Mouse (Mus musculus) embryonic facial prominence, embryonic 13.5 days (tissue): ENCODE results near the gene Ift88. TPM values are rescaled to one million over a fixed set of nuclear protein-coding genes. Genes with fewer than 3 reads are reported as not detected.

Experiments
- ATAC-seq: fragments of 200-750 bp; cut with Nextera tagmentation; 2 replicates; pipeline ENCODE4 v1.8.0; 2017; ENCODE audit warnings: low read depth; ENCODE audit not compliant: insufficient number of reproducible peaks, insufficient read depth, low FRiP score, low TSS enrichment
- H3K27ac ChIP-seq: fragments of 300-500 bp; sonication (generic); 2 replicates; pipeline ENCODE4 v1.5.1; 2015; ENCODE audit warnings: moderate library complexity, mild to moderate bottlenecking, inconsistent platforms
- H3K27me3 ChIP-seq: fragments of 300-500 bp; sonication (generic); 2 replicates; pipeline ENCODE4 v1.6.1; 2015; ENCODE audit warnings: mild to moderate bottlenecking, inconsistent platforms
- H3K36me3 ChIP-seq: fragments of 300-500 bp; sonication (generic); 2 replicates; pipeline ENCODE4 v1.6.1; 2015; ENCODE audit warnings: mild to moderate bottlenecking, inconsistent platforms
- H3K4me1 ChIP-seq: fragments of 300-500 bp; sonication (generic); 2 replicates; pipeline ENCODE4 v1.6.1; 2015; ENCODE audit warnings: inconsistent platforms
- H3K4me2 ChIP-seq: fragments of 300-500 bp; sonication (generic); 2 replicates; pipeline ENCODE4 v1.6.1; 2015; ENCODE audit warnings: moderate library complexity, mild to moderate bottlenecking, inconsistent platforms
- H3K4me3 ChIP-seq: fragments of 300-500 bp; sonication (generic); 2 replicates; pipeline ENCODE4 v1.5.1; 2015; ENCODE audit warnings: mild to moderate bottlenecking, inconsistent platforms
- H3K9ac ChIP-seq: fragments of 300-500 bp; sonication (generic); 2 replicates; pipeline ENCODE4 v1.6.1; 2015; ENCODE audit warnings: mild to moderate bottlenecking, inconsistent platforms
- H3K9me3 ChIP-seq: fragments of 300-500 bp; sonication (generic); 2 replicates; pipeline ENCODE4 v1.6.1; 2016; ENCODE audit warnings: inconsistent platforms
- WGBS: fragments of 180-500 bp; shearing (Covaris S2); methylation state at CpG from one replicate; pipeline ENCODE4 v1.1.7; 2015; ENCODE audit warnings: mixed read lengths; 5-methylcytosine and 5-hydroxymethylcytosine counted together
- polyA plus RNA-seq: library from polyadenylated mRNA; unstranded; fragments of >200 nt; fragmentation: Nextera tagmentation; extraction: Ambion mirVana; gene quantifications from 2 replicates; pipeline ENCODE4 v1.2.1, GENCODE M21; 2015

The Ift88 gene
- 18.4 and 18.7 TPM in 2 replicates for polyA plus RNA-seq

DNA sequence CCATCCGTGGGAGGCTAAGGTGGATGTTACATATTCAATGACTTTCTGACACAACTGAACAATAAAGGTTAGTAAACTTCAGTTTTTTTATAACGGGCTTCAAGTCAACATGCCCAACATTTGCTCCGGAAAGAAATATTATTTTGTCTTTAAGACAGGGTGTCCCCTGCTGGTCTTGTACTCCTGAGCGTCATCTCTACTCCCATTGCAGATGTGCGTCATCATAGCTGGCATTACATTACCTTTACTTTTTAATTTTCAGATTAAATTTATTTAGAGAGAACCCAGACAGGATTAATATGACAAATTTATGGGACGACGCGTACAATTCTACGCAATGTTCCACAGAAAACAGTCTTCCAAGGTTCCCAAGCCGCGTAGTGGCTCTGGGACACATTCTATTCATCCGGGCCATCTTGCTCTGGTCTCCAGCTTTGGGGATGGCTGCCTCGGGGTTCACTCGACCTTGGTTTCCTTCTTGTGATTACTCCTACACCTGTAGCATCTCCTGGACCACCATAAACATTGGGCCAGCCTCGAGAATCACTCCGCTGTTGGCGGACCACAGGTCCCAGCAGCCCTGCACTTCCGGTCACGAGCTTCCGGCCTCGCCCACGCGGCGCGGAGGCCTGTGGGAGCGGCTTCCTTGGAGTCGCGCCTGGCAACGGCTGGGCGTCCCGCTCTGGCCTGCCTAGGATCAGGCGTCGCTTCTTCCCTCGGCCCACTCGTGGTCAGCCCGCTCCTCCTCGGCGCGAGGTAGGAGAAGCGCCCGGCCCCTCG, at the start of gene Ift88:
Gene Ift88, plus strand, starts transcription at position 631 of the 780 bp plus-strand sequence.
- Histone ChIP-seq H3K27me3 (no peaks in the 10 kb centered on the region), H3K27ac (peak within 1 kb of the TSS; percentile 39; the same call in 1 of the 2 replicates), H3K4me2 (peak within 1 kb of the TSS; percentile 73), H3K36me3 (no peaks in the 10 kb centered on the region), H3K4me1 (peaks cover 10% of the 10 kb centered on the region), H3K4me3 (peak within 1 kb of the TSS; percentile 96), H3K9ac (peak within 1 kb of the TSS; percentile 88), H3K9me3 (no peaks in the 10 kb centered on the region)
- WGBS = 4% methylated on average over 42 of the region's 42 CpGs
- peak; percentile 97 for ATAC-seq

DNA sequence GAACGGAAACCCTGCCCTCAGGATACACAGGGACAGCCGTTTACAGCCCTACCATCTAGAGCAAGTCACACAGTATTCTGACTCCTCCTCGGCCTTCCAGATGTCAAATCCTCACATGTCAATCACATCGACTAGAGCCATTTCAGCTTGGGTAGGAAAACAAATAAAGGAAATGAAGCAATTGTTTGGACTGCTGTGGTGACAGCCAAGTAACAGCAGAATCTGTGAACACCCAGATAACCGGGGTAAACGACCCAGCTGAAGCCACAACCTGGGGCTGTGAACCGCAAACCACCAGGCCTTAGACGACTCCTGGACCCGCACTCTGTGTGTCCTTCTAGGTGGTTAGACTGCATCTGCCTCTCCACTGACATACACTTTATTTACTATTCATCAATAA, 48.7 kb upstream of the Ift88 start:
- Histone ChIP-seq H3K4me2 (no peak overlapping the region), H3K27me3 (no peaks in the 10 kb centered on the region), H3K9me3 (no peaks in the 10 kb centered on the region), H3K4me1 (no peaks in the 10 kb centered on the region; the same call in 1 of the 2 replicates), H3K36me3 (no peaks in the 10 kb centered on the region), H3K27ac (no peak overlapping the region), H3K9ac (no peak overlapping the region), H3K4me3 (no peak overlapping the region)
- WGBS = 76% methylated on average over 9 of the region's 9 CpGs
- ATAC-seq = no peak

DNA sequence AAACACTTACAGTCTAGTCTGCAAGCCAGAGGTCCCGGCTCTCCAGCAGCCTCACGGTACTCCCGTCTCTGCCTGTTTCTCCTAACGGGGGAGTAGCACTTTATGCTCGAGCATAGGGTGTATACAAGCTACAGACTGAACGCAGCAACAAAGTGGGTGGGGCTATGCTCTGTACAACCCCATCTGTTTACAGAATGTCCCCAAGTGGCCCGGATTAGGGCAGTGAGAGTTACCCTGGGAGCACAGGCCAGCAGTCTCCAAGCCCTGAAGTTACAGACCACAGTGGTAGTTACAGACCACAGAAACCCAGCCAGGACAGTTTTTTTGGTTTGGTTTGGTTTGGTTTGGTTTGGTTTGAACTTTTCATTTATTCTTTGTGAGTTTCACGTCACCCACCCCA, 47.8 kb upstream of the Ift88 start:
- Histone ChIP-seq H3K9me3 (no peaks in the 10 kb centered on the region), H3K4me2 (no peak overlapping the region), H3K27ac (no peak overlapping the region), H3K27me3 (no peaks in the 10 kb centered on the region), H3K4me1 (no peaks in the 10 kb centered on the region; the same call in 1 of the 2 replicates), H3K9ac (no peak overlapping the region), H3K4me3 (no peak overlapping the region), H3K36me3 (no peaks in the 10 kb centered on the region)
- ATAC-seq = no peak
- WGBS = 71% methylated on average over 8 of the region's 8 CpGs

DNA sequence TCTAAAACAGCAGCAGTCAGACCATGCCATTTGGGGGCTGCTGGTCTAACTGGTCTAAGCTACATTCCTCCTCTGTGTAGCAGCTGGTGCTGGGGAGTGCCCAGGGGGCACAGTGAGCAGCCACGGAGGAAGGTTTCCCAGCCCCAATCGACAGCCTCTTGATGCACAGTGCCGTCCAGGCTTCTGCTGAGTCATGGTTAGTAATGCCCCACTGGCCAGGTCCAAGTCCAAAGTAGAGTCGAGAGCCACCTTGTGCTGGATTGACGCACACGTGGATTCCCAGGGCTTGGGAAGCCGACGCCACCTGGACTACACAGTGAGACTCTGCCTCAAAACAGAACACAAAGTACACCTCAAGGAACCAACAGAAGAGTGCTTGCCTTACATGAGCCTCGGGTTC, 46.9 kb upstream of the Ift88 start:
- 76% methylated on average over 9 of the region's 9 CpGs for WGBS
- no peak overlapping the region for H3K4me2 ChIP-seq
- ATAC-seq = no peak

DNA sequence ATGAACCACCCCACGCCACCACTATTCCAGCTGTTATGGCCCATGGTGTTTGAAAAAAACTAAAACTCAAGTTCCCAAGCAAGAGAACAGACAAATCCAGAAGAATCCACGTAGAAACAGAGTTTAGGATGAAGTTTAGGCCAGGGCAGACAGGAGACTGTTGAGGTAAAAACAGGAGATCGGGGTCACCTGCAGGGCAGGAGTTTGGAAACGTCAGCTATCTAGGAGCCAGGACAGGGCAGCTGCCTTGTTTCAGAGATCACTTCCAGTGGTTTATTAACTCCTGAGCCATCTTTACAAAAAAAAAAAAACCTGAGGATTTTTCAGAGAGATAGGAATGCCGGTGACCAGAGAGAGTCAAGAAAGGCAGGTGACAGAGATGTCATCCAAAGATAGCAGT, 46.3 kb upstream of the Ift88 start:
- no peaks in the 10 kb centered on the region for H3K36me3 ChIP-seq
- no peak overlapping the region for H3K27ac ChIP-seq
- no peaks in the 10 kb centered on the region for H3K9me3 ChIP-seq
- no peak for ATAC-seq
- H3K4me3 ChIP-seq = no peak overlapping the region
- H3K27me3 ChIP-seq = no peaks in the 10 kb centered on the region
- no peaks in the 10 kb centered on the region; the same call in 1 of the 2 replicates for H3K4me1 ChIP-seq
- 79% methylated on average over 5 of the region's 5 CpGs for WGBS
- no peak overlapping the region for H3K9ac ChIP-seq
- no peak overlapping the region for H3K4me2 ChIP-seq

More for the DNA sequence above, 46.9 kb upstream of the Ift88 start:
- Histone ChIP-seq H3K9me3 (no peaks in the 10 kb centered on the region), H3K36me3 (no peaks in the 10 kb centered on the region), H3K27me3 (no peaks in the 10 kb centered on the region), H3K27ac (no peak overlapping the region), H3K4me1 (no peaks in the 10 kb centered on the region; the same call in 1 of the 2 replicates), H3K9ac (no peak overlapping the region), H3K4me3 (no peak overlapping the region)

DNA sequence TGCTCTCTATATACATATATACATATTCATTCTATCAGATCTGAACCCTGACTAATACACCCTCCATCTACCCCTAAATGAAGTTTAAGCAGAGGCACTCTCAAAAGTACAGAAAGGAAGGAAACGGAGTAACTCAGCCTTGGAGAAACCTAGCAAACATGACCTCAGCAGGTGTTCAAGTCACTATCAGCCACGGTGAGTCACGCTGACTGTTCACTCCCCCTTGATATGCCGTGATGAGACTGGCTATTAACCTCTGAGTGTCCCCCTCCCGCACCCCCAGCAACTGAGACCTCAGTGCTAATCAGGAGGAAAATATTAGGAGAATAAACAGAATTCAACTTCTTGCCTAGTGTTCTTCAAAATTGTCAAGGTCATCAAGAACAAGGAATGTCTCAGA, 38.2 kb upstream of the Ift88 start:
- no peaks in the 10 kb centered on the region for H3K27me3 ChIP-seq
- peaks cover 8% of the 10 kb centered on the region; the same call in 1 of the 2 replicates for H3K4me1 ChIP-seq
- no peaks in the 10 kb centered on the region for H3K9me3 ChIP-seq
- ATAC-seq = no peak
- H3K4me2 ChIP-seq = no peak overlapping the region
- H3K36me3 ChIP-seq = no peaks in the 10 kb centered on the region
- WGBS = 87% methylated on average over 5 of the region's 5 CpGs
- H3K9ac ChIP-seq = no peak overlapping the region
- H3K4me3 ChIP-seq = no peak overlapping the region
- H3K27ac ChIP-seq = no peak overlapping the region

DNA sequence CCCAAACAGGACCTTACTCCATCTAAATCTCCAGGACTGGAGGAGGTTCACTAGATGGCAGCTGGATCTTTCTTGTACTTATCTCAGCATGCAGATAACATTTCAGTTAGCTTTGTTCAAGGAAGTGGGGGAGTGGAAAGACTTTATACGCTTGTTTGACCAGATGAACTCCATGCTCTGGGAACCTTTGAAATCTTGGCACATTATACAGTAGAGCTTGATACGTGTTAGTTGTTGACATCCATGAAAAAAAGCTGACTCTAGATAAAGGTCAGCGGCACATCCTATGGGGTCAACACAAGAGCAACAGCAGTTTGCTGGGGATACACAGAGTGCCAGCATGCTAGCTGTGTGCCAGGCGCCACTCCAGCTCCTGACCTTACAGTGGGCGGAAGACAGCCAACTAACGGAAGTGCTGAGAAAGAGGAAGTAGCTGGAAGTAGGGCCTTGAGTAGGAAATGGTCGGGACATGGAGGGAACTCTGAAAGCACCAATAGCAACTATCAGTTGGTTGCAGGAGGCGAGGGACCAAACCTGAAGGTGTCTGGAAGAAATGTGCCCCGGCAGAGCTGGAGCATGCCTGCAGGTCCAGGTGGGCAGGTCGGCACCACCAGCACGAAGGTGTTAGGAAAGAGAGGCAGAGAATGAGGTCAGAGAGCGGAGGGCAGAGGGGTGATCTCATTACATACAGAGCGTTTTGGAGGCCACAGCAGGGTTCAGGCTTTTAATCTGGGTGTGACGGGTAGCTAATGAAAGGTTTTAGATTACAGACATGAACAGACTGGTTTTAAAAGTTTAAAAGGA, 36.9 kb upstream of the Ift88 start:
- 53% methylated on average over 14 of the region's 14 CpGs for WGBS
- Histone ChIP-seq H3K9ac (no peak overlapping the region), H3K27ac (peak overlapping the region; percentile 22; the same call in 1 of the 2 replicates), H3K9me3 (no peaks in the 10 kb centered on the region), H3K4me2 (no peak overlapping the region), H3K36me3 (no peaks in the 10 kb centered on the region), H3K4me3 (no peak overlapping the region), H3K27me3 (no peaks in the 10 kb centered on the region), H3K4me1 (peaks cover 8% of the 10 kb centered on the region; the same call in 1 of the 2 replicates)
- 0 out of 2 replicates have a peak, but pooled peaks have one; percentile 20 for ATAC-seq

DNA sequence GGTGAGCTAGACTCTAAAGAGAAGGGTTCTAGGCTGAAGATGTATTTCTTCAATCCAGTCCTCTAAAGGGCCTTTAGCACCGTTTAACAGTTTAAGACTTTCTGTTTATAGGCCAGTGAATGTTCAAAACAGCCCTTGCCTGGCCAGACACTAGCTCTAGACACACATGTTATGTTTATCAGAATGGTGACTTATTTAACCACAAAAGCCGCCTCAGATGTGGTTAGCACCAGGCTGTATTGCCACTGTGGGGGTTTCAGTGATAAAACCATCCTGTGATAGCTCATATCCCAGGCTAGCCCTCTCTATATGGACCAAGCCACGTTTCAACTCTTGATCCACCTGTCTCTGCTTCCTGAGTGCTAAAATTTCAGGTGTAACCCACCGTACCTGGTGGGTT, 32.2 kb upstream of the Ift88 start:
- no peak overlapping the region for H3K4me2 ChIP-seq
- 82% methylated on average over 4 of the region's 4 CpGs for WGBS

DNA sequence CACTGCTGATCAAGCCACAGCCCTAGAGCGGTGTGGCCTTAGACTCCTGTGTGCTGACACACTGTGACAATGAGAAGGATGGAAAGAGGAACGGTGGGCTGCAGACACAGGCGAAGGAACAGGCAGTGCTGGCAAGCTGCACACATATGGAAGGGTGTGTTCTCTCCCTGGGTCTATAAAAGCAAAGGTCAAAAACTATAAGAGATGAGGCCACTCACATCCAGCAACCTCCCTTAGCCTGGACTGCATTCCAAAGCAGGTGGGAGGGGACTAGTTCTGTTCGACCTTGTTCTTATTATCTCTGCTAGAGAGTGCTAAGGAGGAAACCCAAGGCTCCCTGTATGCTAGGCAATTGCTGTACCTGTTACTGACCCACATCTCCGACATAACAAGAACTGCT, 31.6 kb upstream of the Ift88 start:
- H3K36me3 ChIP-seq = no peaks in the 10 kb centered on the region
- WGBS = 68% methylated on average over 5 of the region's 5 CpGs
- H3K4me1 ChIP-seq = peaks cover 2% of the 10 kb centered on the region; the same call in 1 of the 2 replicates
- H3K4me2 ChIP-seq = no peak overlapping the region
- H3K27ac ChIP-seq = no peak overlapping the region
- no peak for ATAC-seq
- peaks cover 4% of the 10 kb centered on the region; the same call in 1 of the 2 replicates for H3K27me3 ChIP-seq
- no peak overlapping the region for H3K4me3 ChIP-seq
- H3K9ac ChIP-seq = no peak overlapping the region
- no peaks in the 10 kb centered on the region for H3K9me3 ChIP-seq

More for the DNA sequence above, 32.2 kb upstream of the Ift88 start:
- Histone ChIP-seq H3K9ac (no peak overlapping the region), H3K4me1 (peaks cover 8% of the 10 kb centered on the region; the same call in 1 of the 2 replicates), H3K27ac (no peak overlapping the region), H3K4me3 (no peak overlapping the region), H3K36me3 (no peaks in the 10 kb centered on the region), H3K9me3 (no peaks in the 10 kb centered on the region), H3K27me3 (no peaks in the 10 kb centered on the region)
- ATAC-seq = no peak

DNA sequence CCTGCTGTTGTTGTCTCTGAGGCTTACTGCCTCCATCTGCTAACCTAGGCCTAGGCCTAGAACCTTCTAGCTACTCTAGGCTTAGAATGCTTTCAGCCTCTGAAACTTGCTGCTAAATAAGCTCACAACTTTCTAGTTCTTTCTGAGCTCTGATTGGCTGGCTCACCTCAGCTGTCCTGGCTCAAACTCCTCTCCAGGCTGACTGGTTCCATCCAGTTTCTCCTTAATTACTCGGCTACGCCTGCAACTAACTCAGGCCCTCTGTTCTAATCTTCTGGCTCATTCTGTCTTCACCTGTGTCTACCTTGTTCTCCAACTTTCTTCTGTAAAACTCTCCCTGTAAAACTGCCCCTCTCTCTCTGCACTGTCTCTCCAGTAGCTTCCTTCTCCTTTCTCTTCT, 28.4 kb upstream of the Ift88 start:
- no peak overlapping the region for H3K4me3 ChIP-seq
- no peak for ATAC-seq
- no peak overlapping the region for H3K9ac ChIP-seq
- WGBS = 59% methylated on average over 2 of the region's 2 CpGs
- H3K27ac ChIP-seq = no peak overlapping the region
- peaks cover 7% of the 10 kb centered on the region; the same call in 1 of the 2 replicates for H3K27me3 ChIP-seq
- H3K4me2 ChIP-seq = no peak overlapping the region
- H3K4me1 ChIP-seq = peaks cover 8% of the 10 kb centered on the region; the same call in 1 of the 2 replicates
- no peaks in the 10 kb centered on the region for H3K9me3 ChIP-seq
- no peaks in the 10 kb centered on the region for H3K36me3 ChIP-seq

DNA sequence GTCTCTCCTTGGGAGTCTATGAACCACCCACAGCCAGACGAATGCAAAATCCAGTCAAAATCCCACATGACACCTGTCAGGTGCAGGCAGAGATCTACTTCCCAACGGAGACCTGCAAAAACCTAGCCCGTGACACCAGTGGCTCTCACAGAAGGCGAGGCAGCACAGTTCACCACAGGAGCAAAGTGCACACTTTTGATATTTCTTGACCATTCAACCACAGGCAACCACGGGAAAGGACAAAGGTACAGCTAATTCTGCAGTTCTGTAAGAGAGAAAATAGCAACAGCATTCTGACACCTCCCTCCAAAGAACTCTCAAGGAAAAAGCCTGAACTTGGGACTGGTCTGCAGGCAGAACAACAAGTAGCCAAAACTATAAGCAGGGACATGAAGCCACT, 26.6 kb upstream of the Ift88 start:
- H3K9me3 ChIP-seq = no peaks in the 10 kb centered on the region
- H3K27ac ChIP-seq = no peak overlapping the region
- H3K9ac ChIP-seq = no peak overlapping the region
- H3K4me2 ChIP-seq = no peak overlapping the region
- peaks cover 8% of the 10 kb centered on the region; the same call in 1 of the 2 replicates for H3K4me1 ChIP-seq
- H3K36me3 ChIP-seq = no peaks in the 10 kb centered on the region
- no peak overlapping the region for H3K4me3 ChIP-seq
- 82% methylated on average over 5 of the region's 5 CpGs for WGBS
- peaks cover 7% of the 10 kb centered on the region; the same call in 1 of the 2 replicates for H3K27me3 ChIP-seq
- no peak for ATAC-seq
